Mouse (Mus musculus): ENCODE results near the gene Samd8. TPM values are rescaled to one million over a fixed set of nuclear protein-coding genes. Genes with fewer than 3 reads are reported as not detected.

Samd8 gene
- polyA plus RNA-seq, 1 experiment from 2014 or later = 19.9 TPM

- ATAC-seq (ENCODE audit: low FRiP score) (no peak), DNase-seq (ENCODE audit: low spot score) (no peak)
- 94% methylated on average over 4 of the region's 4 CpGs for WGBS
- Histone ChIP-seq H3K4me2 (replicated peaks; ENCODE audit: low read depth, low read length) (no peak overlapping the region), H3K9me3 (ENCODE audit: control insufficient read depth, low read length) (no peaks in the 10 kb centered on the region), H3K4me3 (ENCODE audit: low read depth, low read length) (no peak overlapping the region), H3K4me1 (replicated peaks; ENCODE audit: control insufficient read depth, insufficient read depth, low read length) (no peaks in the 10 kb centered on the region), H3K36me3 (ENCODE audit: control insufficient read depth, insufficient read depth, low read length) (no peaks in the 10 kb centered on the region), H3K27ac (ENCODE audit: low read depth, low read length) (no peak overlapping the region), H3K27me3 (ENCODE audit: control insufficient read depth, insufficient read depth, low read length) (no peaks in the 10 kb centered on the region), H3K9ac (ENCODE audit: low read depth, low read length) (no peak overlapping the region)
Measured at GRCm38 (mm10) chr14:21800641-21801040, 50.3 kb downstream of the Samd8 start.

GRCm38 (mm10) chr14:21801624-21802023 lies 51.3 kb downstream of the Samd8 start:
- no peak overlapping the region for H3K27ac ChIP-seq (ENCODE audit: low read depth, low read length)
- DNase-seq (ENCODE audit: low spot score) (no peak), ATAC-seq (ENCODE audit: low FRiP score) (no peak)
- no peaks in the 10 kb centered on the region for H3K36me3 ChIP-seq (ENCODE audit: control insufficient read depth, insufficient read depth, low read length)
- no peaks in the 10 kb centered on the region for H3K9me3 ChIP-seq (ENCODE audit: control insufficient read depth, low read length)
- 81% methylated on average over 7 of the region's 7 CpGs for WGBS
- H3K9ac ChIP-seq (ENCODE audit: low read depth, low read length) = no peak overlapping the region
- no peaks in the 10 kb centered on the region for H3K4me1 ChIP-seq (replicated peaks; ENCODE audit: control insufficient read depth, insufficient read depth, low read length)
- no peaks in the 10 kb centered on the region for H3K27me3 ChIP-seq (ENCODE audit: control insufficient read depth, insufficient read depth, low read length)
- no peak overlapping the region for H3K4me2 ChIP-seq (replicated peaks; ENCODE audit: low read depth, low read length)
- no peak overlapping the region for H3K4me3 ChIP-seq (ENCODE audit: low read depth, low read length)

GRCm38 (mm10) chr14:21802543-21803206 lies 52.3 kb downstream of the Samd8 start:
- Histone ChIP-seq H3K9ac (ENCODE audit: low read depth, low read length) (no peak overlapping the region), H3K4me3 (ENCODE audit: low read depth, low read length) (no peak overlapping the region), H3K9me3 (ENCODE audit: control insufficient read depth, low read length) (no peaks in the 10 kb centered on the region), H3K27me3 (ENCODE audit: control insufficient read depth, insufficient read depth, low read length) (no peaks in the 10 kb centered on the region), H3K4me1 (replicated peaks; ENCODE audit: control insufficient read depth, insufficient read depth, low read length) (no peaks in the 10 kb centered on the region), H3K4me2 (replicated peaks; ENCODE audit: low read depth, low read length) (no peak overlapping the region), H3K27ac (ENCODE audit: low read depth, low read length) (no peak overlapping the region), H3K36me3 (ENCODE audit: control insufficient read depth, insufficient read depth, low read length) (no peaks in the 10 kb centered on the region)
- 94% methylated on average over 6 of the region's 6 CpGs for WGBS
- DNase-seq (ENCODE audit: low spot score) = no peak
- ATAC-seq (ENCODE audit: low FRiP score) = no peak

- ATAC-seq (ENCODE audit: low FRiP score) = no peak
- WGBS = 89% methylated on average over 2 of the region's 2 CpGs
Measured at GRCm38 (mm10) chr14:21806203-21806602, 55.9 kb downstream of the Samd8 start.

GRCm38 (mm10) chr14:21806631-21807160 lies 56.4 kb downstream of the Samd8 start:
- ATAC-seq (ENCODE audit: low FRiP score) = no peak
- H3K4me3 ChIP-seq (ENCODE audit: low read depth, low read length) = no peak overlapping the region
- no peaks in the 10 kb centered on the region for H3K27me3 ChIP-seq (ENCODE audit: control insufficient read depth, insufficient read depth, low read length)
- no peak overlapping the region for H3K9ac ChIP-seq (ENCODE audit: low read depth, low read length)
- H3K27ac ChIP-seq (ENCODE audit: low read depth, low read length) = no peak overlapping the region
- 84% methylated on average over 3 of the region's 3 CpGs for WGBS
- no peaks in the 10 kb centered on the region for H3K4me1 ChIP-seq (replicated peaks; ENCODE audit: control insufficient read depth, insufficient read depth, low read length)
- no peaks in the 10 kb centered on the region for H3K9me3 ChIP-seq (ENCODE audit: control insufficient read depth, low read length)
- H3K4me2 ChIP-seq (replicated peaks; ENCODE audit: low read depth, low read length) = no peak overlapping the region
- H3K36me3 ChIP-seq (ENCODE audit: control insufficient read depth, insufficient read depth, low read length) = no peaks in the 10 kb centered on the region
- DNase-seq (ENCODE audit: low spot score) = no peak

More at GRCm38 (mm10) chr14:21806203-21806602, 55.9 kb downstream of the Samd8 start:
- no peak for DNase-seq (ENCODE audit: low spot score)
- H3K9me3 ChIP-seq (ENCODE audit: control insufficient read depth, low read length) = no peaks in the 10 kb centered on the region
- H3K4me2 ChIP-seq (replicated peaks; ENCODE audit: low read depth, low read length) = no peak overlapping the region
- no peaks in the 10 kb centered on the region for H3K36me3 ChIP-seq (ENCODE audit: control insufficient read depth, insufficient read depth, low read length)
- H3K9ac ChIP-seq (ENCODE audit: low read depth, low read length) = no peak overlapping the region
- H3K27ac ChIP-seq (ENCODE audit: low read depth, low read length) = no peak overlapping the region
- H3K4me1 ChIP-seq (replicated peaks; ENCODE audit: control insufficient read depth, insufficient read depth, low read length) = no peaks in the 10 kb centered on the region
- H3K4me3 ChIP-seq (ENCODE audit: low read depth, low read length) = no peak overlapping the region
- H3K27me3 ChIP-seq (ENCODE audit: control insufficient read depth, insufficient read depth, low read length) = no peaks in the 10 kb centered on the region

- no peak overlapping the region for H3K4me2 ChIP-seq (replicated peaks; ENCODE audit: low read depth, low read length)
- H3K9ac ChIP-seq (ENCODE audit: low read depth, low read length) = no peak overlapping the region
- H3K27me3 ChIP-seq (ENCODE audit: control insufficient read depth, insufficient read depth, low read length) = no peaks in the 10 kb centered on the region
- DNase-seq (ENCODE audit: low spot score) (no peak), ATAC-seq (ENCODE audit: low FRiP score) (no peak)
- H3K9me3 ChIP-seq (ENCODE audit: control insufficient read depth, low read length) = no peaks in the 10 kb centered on the region
- H3K27ac ChIP-seq (ENCODE audit: low read depth, low read length) = no peak overlapping the region
- H3K4me1 ChIP-seq (replicated peaks; ENCODE audit: control insufficient read depth, insufficient read depth, low read length) = no peaks in the 10 kb centered on the region
- H3K4me3 ChIP-seq (ENCODE audit: low read depth, low read length) = no peak overlapping the region
- WGBS = 85% methylated on average over 8 of the region's 8 CpGs
- H3K36me3 ChIP-seq (ENCODE audit: control insufficient read depth, insufficient read depth, low read length) = no peaks in the 10 kb centered on the region
Measured at GRCm38 (mm10) chr14:21808208-21808922, 58.0 kb downstream of the Samd8 start.

- H3K27me3 ChIP-seq (ENCODE audit: control insufficient read depth, insufficient read depth, low read length) = no peaks in the 10 kb centered on the region
- H3K9ac ChIP-seq (ENCODE audit: low read depth, low read length) = no peak overlapping the region
- no peak overlapping the region for H3K4me2 ChIP-seq (replicated peaks; ENCODE audit: low read depth, low read length)
- H3K27ac ChIP-seq (ENCODE audit: low read depth, low read length) = no peak overlapping the region
- no peaks in the 10 kb centered on the region for H3K36me3 ChIP-seq (ENCODE audit: control insufficient read depth, insufficient read depth, low read length)
- H3K4me3 ChIP-seq (ENCODE audit: low read depth, low read length) = no peak overlapping the region
- H3K9me3 ChIP-seq (ENCODE audit: control insufficient read depth, low read length) = no peaks in the 10 kb centered on the region
- no peaks in the 10 kb centered on the region for H3K4me1 ChIP-seq (replicated peaks; ENCODE audit: control insufficient read depth, insufficient read depth, low read length)
- ATAC-seq (ENCODE audit: low FRiP score) = no peak
- 97% methylated on average over 2 of the region's 2 CpGs for WGBS
- DNase-seq (ENCODE audit: low spot score) = no peak
Measured at GRCm38 (mm10) chr14:21809418-21809817, 59.1 kb downstream of the Samd8 start.

GRCm38 (mm10) chr14:21811301-21811700 lies 61.0 kb downstream of the Samd8 start:
- no peaks in the 10 kb centered on the region for H3K9me3 ChIP-seq (ENCODE audit: control insufficient read depth, low read length)
- WGBS = 89% methylated on average over 4 of the region's 4 CpGs

More at GRCm38 (mm10) chr14:21811301-21811700, 61.0 kb downstream of the Samd8 start:
- no peaks in the 10 kb centered on the region for H3K36me3 ChIP-seq (ENCODE audit: control insufficient read depth, insufficient read depth, low read length)
- no peak overlapping the region for H3K4me3 ChIP-seq (ENCODE audit: low read depth, low read length)
- H3K4me1 ChIP-seq (replicated peaks; ENCODE audit: control insufficient read depth, insufficient read depth, low read length) = no peaks in the 10 kb centered on the region
- no peak overlapping the region for H3K27ac ChIP-seq (ENCODE audit: low read depth, low read length)
- no peak overlapping the region for H3K4me2 ChIP-seq (replicated peaks; ENCODE audit: low read depth, low read length)
- H3K27me3 ChIP-seq (ENCODE audit: control insufficient read depth, insufficient read depth, low read length) = no peaks in the 10 kb centered on the region
- H3K9ac ChIP-seq (ENCODE audit: low read depth, low read length) = no peak overlapping the region
- ATAC-seq (ENCODE audit: low FRiP score) (no peak), DNase-seq (ENCODE audit: low spot score) (no peak)

All from hindbrain, embryonic 11.5 days (tissue).